Mouse (Mus musculus): ENCODE measurements around the gene Slc9a3.

Slc9a3 gene

GRCm38 (mm10) chr13:74144120-74144884 lies 23.0 kb downstream of the Slc9a3 start:
- in situ Hi-C loops (cut with MboI, MseI) = no loop called here

DNA sequence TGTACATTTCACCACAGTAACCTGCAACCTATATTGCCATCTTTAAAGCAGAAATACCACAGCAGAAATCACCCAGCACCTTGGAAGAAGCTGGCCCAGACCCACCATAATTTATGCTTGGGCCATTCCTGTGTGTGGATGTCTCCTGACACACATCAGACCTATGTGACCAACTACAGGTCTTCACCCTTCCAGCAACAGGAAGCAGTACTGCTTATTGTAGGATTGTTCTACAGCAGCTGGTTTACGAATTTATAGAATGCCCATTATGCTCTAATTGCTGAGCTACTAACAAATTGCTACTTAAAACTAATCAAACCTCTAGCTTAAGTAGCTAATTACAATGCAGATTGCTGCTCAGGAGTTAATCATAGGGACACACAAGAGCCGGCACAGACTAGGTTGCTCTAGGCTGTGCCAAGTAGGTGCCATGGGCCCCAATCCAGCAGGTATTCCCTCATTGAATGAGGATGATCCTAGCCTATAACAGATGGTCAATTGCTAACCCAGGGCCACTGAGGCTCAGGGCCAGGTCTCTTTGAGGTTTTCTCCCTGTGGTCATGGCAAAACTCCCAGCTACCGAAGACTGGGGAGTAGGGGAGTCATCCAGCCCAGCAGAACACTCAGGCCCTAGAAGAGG lies 24.8 kb downstream of the Slc9a3 start:
- in situ Hi-C loops (cut with MboI, MseI) = no loop called here

- in situ Hi-C loops (cut with MboI, MseI) = no loop called here
These were observed 26.1 kb downstream of the Slc9a3 start for GRCm38 (mm10) chr13:74147327-74147726.

DNA sequence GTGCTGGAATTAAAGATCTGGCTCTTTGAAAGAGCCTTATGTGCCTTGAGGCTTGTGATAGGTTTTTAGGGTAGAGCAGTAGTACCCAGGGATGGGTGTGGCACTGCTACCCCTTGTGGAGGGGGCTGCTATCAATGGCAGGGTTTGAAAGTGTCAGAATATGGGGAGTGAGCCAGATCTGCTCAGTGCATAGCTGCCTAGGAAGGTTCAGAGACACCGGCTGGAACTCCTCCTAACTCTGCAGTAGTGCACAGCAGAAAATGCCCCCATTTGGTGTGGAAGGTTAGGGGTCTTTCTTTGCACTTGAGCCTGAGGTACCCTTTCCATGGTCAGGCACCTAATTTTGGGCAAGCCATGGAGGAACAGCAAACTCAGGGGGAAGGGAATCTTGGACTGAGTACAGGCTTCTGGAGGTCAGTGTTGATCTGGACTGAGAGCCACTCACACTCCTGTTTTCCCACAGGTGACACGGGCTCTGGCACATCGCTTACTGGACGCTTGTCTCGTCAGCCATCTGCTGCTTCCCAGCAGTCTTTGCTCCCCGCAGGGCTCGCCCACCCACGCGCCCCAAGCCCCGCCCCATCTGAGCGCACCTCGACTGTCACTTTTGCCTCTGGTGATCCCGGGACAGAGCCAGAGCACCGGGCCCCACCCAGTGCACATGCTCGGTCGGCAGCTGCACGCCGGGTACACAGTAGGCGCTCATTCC lies 45.2 kb downstream of the Slc9a3 start:
- in situ Hi-C loops (cut with MboI, MseI) = no loop called here

DNA sequence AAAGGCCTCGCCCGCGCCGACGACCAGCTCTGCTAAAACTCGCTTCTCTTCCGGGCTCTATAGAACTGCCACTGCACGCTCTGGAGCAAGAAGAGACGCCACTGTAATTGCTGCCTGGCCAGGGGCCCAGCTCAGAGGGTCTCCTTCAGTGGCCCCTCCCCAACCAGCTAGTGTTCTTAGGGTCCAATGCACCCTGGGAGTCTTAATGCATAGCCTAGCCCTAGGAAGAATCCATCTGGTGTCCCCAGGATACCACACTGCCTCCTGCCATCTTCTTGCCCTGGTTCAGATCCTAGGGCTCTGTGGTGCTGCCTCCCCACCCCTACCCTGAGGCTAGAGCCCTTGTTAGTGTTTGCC lies 45.8 kb downstream of the Slc9a3 start:
- in situ Hi-C loops (cut with MboI, MseI) = no loop called here

DNA sequence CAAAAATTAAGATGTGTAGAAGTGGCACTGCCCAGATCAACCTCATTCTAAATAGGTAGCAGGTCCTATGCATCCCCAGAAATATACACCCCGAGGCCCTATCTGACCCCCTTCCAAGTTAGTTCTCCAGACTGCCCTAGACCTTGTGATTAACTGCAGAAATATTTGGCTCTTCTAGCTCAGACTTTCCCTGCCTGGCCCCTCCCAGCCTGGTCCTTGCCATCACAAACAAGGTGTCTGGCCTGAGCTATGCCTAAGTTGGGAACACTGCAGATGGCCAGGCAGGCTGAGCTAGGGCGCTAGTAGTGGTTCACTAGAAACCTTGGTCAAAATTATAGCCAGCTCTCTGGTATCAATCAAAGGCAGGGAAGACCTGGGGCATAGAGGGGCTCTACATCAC lies 46.2 kb downstream of the Slc9a3 start:
- in situ Hi-C loops (cut with MboI, MseI) = no loop called here

- in situ Hi-C loops (cut with MboI, MseI) = no loop called here
These were observed 48.3 kb downstream of the Slc9a3 start for GRCm38 (mm10) chr13:74169446-74170164.

DNA sequence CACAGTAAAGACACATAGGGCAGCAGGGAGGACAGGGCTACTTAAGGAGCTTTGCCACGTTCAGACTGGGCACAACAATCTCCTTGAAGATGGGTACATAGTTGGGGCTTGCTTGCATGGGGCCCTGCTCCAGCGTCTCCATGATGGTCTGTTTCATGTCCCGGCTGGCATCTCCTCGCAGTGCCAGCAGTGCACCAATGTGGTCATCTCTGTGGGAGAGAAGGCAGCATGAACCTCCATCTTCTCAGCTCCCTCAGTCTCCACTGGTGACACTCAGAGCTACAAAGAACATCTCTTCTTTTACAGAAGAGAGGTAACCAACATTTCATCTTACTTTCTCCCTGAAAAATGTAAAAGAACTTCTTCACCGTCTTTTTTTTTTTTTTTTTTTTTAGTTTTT lies 50.8 kb downstream of the Slc9a3 start:
- in situ Hi-C loops (cut with MboI, MseI) = no loop called here

DNA sequence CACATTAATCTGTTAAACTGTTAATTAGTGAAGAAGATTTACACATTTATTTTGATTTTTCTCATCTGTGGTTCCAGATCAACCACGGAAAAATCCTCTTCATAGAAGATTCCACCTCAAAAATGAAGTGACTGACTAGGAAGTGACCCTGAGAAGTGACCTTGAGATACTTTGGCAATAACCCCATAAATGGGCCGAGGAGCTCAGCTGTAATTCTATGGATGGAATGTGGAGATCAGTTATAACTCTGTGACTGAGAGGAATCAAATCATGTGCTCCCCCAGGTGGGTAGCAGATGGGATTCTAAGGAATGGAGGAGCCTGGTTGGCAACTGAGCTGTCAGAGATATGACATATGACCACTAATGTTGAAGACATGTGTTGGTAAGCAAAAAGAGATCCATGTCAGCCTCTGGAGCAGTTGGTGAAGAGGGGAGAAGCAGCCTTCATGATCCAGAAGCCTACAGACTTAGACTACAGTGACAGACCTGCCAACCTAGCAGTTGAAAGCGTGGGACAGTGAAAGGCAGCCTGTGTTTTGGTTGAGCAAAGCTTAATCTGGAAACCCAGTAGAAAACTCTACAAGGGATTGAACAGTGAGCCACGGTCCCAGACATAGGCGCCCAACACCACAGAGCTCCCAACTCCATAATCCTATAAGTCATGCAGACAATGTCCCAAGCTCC lies 61.9 kb downstream of the Slc9a3 start:
- in situ Hi-C loops (cut with MboI, MseI) = loop anchor here (25.0 kb wide), 1 partner anchor 1929 kb away; no protein-coding TSS in a partner anchor

DNA sequence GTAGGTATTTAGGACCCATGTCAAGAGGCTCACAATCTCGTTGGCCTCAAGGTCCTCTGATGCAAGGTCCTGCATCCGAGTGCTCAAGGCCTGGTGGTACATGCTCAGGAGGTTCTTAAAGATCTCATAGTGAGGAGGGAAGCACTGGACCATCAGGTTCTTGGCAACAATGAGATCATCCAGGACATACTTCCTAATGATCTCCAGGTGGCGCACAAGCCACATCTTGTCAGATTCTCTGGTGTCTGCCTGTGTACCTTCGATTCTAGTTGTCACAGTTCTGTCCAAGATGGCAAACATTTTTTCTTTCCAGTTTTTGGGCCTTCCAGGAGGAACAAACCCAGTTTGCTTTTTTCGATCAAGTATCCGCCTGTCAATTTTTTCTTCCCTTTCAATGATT lies 71.4 kb downstream of the Slc9a3 start:
- in situ Hi-C loops (cut with MboI, MseI) = loop anchor here (25.0 kb wide), 1 partner anchor 1920 kb away; no protein-coding TSS in a partner anchor

DNA sequence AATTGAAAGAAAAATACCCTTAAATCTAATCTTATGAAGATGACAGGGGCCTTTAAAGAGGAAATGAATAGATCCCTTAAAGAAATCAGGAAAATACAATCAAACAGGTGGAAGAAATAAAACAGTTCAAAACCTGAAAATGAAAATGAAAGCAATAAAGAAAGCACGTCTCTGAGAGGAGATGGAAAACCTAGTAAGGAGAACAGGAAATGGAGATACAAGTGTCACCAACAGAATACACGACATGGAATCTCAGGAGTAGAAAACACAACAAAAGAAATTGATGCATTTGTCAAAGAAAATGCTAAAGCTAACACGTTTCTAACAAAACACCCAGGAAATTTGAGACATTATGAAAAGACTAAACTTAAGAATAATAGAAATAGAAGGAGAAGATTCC lies 75.2 kb downstream of the Slc9a3 start:
- in situ Hi-C loops (cut with MboI, MseI) = loop anchor here (25.0 kb wide), 1 partner anchor 1916 kb away; no protein-coding TSS in a partner anchor

GRCm38 (mm10) chr13:74208317-74208985 lies 87.2 kb downstream of the Slc9a3 start, which contains the start of gene Exoc3:
Exoc3 (minus strand) TSS chr13:74208732.
- in situ Hi-C loops (cut with MboI, MseI) = no loop called here

DNA sequence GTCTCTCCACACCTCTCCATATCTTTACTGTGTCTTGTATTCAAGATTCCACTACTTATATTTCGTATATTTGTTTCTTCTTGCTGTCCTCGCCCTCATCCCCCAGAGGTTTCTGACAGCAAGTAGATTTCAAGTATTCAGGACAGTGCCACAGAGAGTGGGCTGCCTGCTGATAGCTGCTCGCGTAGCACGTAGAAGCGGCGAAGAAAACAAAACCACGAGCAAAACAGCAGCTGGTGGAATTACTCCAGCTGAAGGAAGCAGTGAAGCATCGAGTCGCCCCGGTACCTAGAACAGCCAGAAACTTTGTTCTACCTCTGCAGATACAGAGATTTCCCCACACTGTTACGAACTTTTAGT lies 87.7 kb downstream of the Slc9a3 start:
- in situ Hi-C loops (cut with MboI, MseI) = no loop called here

DNA sequence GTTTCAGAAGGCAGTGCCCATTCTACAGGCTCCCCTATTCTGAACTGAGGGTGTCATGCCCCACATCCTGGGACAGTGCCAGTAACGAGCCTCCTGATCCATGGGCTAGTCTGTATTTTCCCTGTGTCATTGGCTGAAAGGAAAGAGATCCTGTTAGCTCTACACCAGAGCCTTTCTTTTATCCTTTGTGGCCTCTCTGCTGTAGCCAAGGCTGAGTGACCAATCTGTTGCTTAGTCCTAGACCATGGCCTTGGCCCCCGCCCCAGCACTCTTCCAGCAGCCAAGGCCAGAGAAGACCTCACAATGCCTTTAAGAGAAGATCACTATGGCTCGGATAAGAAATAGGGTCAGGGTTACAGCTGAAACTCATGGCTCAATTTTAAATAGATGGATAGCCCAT lies 97.2 kb downstream of the Slc9a3 start:
- in situ Hi-C loops (cut with MboI, MseI) = no loop called here

All from T-helper 1 cell (primary cell).